Mouse (Mus musculus): ENCODE results near the gene Tbx18. TPM values are rescaled to one million over a fixed set of nuclear protein-coding genes. Genes with fewer than 3 reads are reported as not detected.

Gene Tbx18
- total RNA-seq, 2 experiments from 2014 or later = 2.1 to 2.2 TPM

DNA sequence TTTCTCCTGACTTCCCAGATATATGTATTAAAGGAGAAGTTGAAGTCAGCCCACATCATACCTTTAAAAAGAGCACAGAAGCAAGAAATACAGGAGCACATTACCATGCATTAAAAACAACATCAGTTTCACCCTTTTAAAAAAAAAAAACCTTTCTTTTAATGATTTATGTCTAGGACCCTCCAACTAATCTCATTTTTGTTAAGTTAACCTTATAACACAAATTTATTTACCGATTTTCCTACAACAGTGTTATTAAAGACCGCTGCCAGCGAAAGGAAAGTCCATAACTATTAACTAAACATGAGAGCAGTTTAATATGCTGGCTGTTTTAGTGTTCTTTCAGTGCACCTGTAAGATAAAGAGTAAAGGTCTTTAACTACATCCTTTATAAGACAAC lies 3.0 kb downstream of the Tbx18 start:
- DNase-seq (ENCODE audit: low spot score in 2 of 2) = peak in 1 of 2 experiments; percentile 2
- intact Hi-C loops (cut with DNase I) = no loop called here

DNA sequence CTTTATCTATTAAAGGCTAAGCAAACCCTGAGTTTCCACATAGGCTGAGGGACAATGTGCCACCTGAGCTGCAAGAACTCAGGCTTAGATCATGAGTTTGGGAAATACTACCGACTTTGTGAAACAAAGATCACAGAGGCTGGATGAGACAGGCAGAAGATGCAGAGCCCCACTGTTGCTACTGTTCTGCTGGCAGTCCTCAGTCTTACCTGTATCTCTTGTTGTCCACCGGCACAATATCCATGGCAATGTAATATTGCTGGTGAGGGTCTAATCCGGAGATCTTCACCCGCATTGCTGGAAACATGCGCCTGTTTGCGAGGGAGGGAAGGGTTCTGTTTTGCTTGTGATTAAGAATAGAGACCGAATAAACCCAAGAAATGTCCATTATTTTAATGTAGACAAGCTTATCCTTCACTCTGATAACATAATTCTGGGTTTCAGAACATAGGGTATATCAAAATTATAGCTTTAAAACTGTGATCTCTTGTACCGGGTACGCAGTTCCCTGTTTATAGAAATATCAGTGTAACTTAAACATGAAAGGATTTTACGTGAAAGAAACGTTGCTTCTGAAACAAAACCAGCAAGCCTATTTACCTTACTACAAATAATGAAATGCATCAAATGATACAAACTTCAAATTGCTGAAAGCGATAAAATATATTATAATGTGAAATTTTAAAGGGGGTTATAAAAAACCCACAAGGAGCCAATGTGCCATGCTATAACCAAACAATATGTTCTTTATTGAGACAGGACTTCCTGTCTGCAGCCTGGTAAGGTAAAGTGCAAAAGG lies 3.7 kb downstream of the Tbx18 start:
- DNase-seq (ENCODE audit: low spot score in 2 of 2) = peak in 1 of 2 experiments; percentile 2
- intact Hi-C loops (cut with DNase I) = no loop called here

GRCm38 (mm10) chr9:87721793-87722192 lies 9.3 kb downstream of the Tbx18 start:
- intact Hi-C loops (cut with DNase I) = no loop called here

GRCm38 (mm10) chr9:87710360-87710759 lies 20.7 kb downstream of the Tbx18 start:
- no peak for DNase-seq (ENCODE audit: low spot score in 2 of 2)
- intact Hi-C loops (cut with DNase I) = no loop called here

More at GRCm38 (mm10) chr9:87721793-87722192, 9.3 kb downstream of the Tbx18 start:
- DNase-seq (ENCODE audit: low spot score in 2 of 2) = no peak

- peak in 1 of 2 experiments; percentile 44 for DNase-seq (ENCODE audit: low spot score in 2 of 2)
- intact Hi-C loops (cut with DNase I) = loop anchor here (2.0 to 5.0 kb wide), 2 partner anchors 364 to 513 kb away; no protein-coding TSS in a partner anchor
Measured at GRCm38 (mm10) chr9:87708151-87708550, 22.9 kb downstream of the Tbx18 start.

GRCm38 (mm10) chr9:87702267-87702666 lies 28.8 kb downstream of the Tbx18 start:
- DNase-seq (ENCODE audit: low spot score in 2 of 2) = no peak
- intact Hi-C loops (cut with DNase I) = no loop called here

DNA sequence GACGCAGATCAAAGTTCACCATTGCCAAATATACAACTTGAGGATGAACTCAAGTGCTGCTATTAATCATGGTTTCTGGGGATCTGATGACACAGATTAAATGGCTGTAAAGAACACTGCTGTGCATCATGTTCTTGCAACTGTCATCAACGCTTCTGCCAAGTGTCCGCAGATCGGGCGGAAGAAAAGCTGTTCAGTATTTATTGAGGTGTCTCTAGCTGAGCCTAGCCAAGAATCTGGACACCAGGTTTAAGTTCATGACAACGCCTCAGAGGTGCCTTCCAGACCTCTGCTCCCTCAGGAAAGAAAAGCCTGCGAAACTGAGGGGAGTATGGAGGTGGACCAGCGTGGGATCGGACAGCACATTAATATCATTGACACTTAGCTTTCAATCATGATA lies 44.1 kb downstream of the Tbx18 start:
- DNase-seq (ENCODE audit: low spot score in 2 of 2) = no peak
- intact Hi-C loops (cut with DNase I) = no loop called here

- DNase-seq (ENCODE audit: low spot score in 2 of 2) = no peak
- intact Hi-C loops (cut with DNase I) = no loop called here
Measured at GRCm38 (mm10) chr9:87682247-87682646, 48.8 kb downstream of the Tbx18 start.
